Mouse (Mus musculus) MEL (cell line): Measurements from ENCODE around the gene Ptpn1. TPM values are rescaled to one million over a fixed set of nuclear protein-coding genes. Genes with fewer than 3 reads are reported as not detected.

ENCODE experiments used
- DNase-seq: peaks from one replicate; pipeline ENCODE4 v3.0.0; 2011; ENCODE audit warnings: low read depth, low spot score
- H3K27ac ChIP-seq: 2 replicates; pipeline ENCODE4 v1.5.1; 2012; ENCODE audit warnings: low read depth, mild to moderate bottlenecking, control low read depth, low read length, moderate library complexity; ENCODE audit not compliant: control insufficient read depth
- H3K27me3 ChIP-seq, 2 experiments: fragments of 150-350 bp in 1 of 2; sonication (generic) in 1 of 2; 2 replicates each; pipeline ENCODE4 v1.6.1; 2012; ENCODE audit warnings: low read length in 2 of 2, mild to moderate bottlenecking in 2 of 2, improper control_type of control experiment in 1 of 2, moderate library complexity in 1 of 2; ENCODE audit not compliant: insufficient read depth in 2 of 2, control insufficient read depth in 1 of 2
- H3K36me3 ChIP-seq, 2 experiments: 2 replicates each; pipeline ENCODE4 v1.6.1; 2012 to 2014; ENCODE audit warnings: low read length in 2 of 2, improper control_type of control experiment in 1 of 2, inconsistent platforms in 1 of 2, mild to moderate bottlenecking in 1 of 2; ENCODE audit not compliant: insufficient read depth in 2 of 2, control insufficient read depth in 1 of 2
- H3K4me1 ChIP-seq, 2 experiments: fragments of 150-350 bp in 1 of 2; sonication (generic) in 1 of 2; 2 replicates each; pipeline ENCODE4 v1.6.1; 2012; ENCODE audit warnings: low read length in 2 of 2, improper control_type of control experiment in 1 of 2, mild to moderate bottlenecking in 1 of 2; ENCODE audit not compliant: insufficient read depth in 2 of 2, control insufficient read depth in 1 of 2
- H3K4me3 ChIP-seq, 2 experiments: fragments of 150-350 bp in 1 of 2; sonication (generic) in 1 of 2; 2 replicates each; pipeline ENCODE4 v1.5.1; 2012; ENCODE audit warnings: low read depth in 2 of 2, low read length in 2 of 2, mild to moderate bottlenecking in 2 of 2, moderate library complexity in 2 of 2, control low read depth in 1 of 2, improper control_type of control experiment in 1 of 2; ENCODE audit not compliant: control insufficient read depth in 1 of 2, insufficient read depth in 1 of 2
- H3K79me2 ChIP-seq: 2 replicates; pipeline ENCODE4 v1.6.1; 2012; ENCODE audit warnings: mild to moderate bottlenecking, low read length, moderate library complexity; ENCODE audit not compliant: control insufficient read depth, poor library complexity, insufficient read depth
- H3K9ac ChIP-seq: 2 replicates; pipeline ENCODE4 v1.6.1; 2012; ENCODE audit warnings: low read depth, mild to moderate bottlenecking, control low read depth, low read length, moderate library complexity; ENCODE audit not compliant: control insufficient read depth, poor library complexity, severe bottlenecking
- H3K9me3 ChIP-seq: fragments of 150-350 bp; sonication (generic); replicated peaks from 2 replicates; pipeline ENCODE4 v1.6.1; 2012; ENCODE audit warnings: mild to moderate bottlenecking, low read length, improper control_type of control experiment, moderate library complexity; ENCODE audit not compliant: insufficient read depth
- BHLHE40 ChIP-seq: IDR thresholded peaks from 2 replicates; pipeline ENCODE4 v1.6.1; 2012; ENCODE audit warnings: low read depth, mild to moderate bottlenecking, inconsistent platforms, low read length, improper control_type of control experiment, borderline replicate concordance
- CHD2 ChIP-seq: IDR thresholded peaks from 2 replicates; pipeline ENCODE4 v1.6.1; 2011; ENCODE audit warnings: low read length, improper control_type of control experiment
- E2F4 ChIP-seq: IDR thresholded peaks from 2 replicates; pipeline ENCODE4 v1.6.1; 2011; ENCODE audit warnings: low read depth, low read length, improper control_type of control experiment, borderline replicate concordance
- EP300 ChIP-seq, 2 experiments: IDR thresholded peaks; 2 replicates each; pipeline ENCODE4 v1.6.1; 2011; ENCODE audit warnings: improper control_type of control experiment in 2 of 2, low read length in 2 of 2, low read depth in 1 of 2, mild to moderate bottlenecking in 1 of 2
- ETS1 ChIP-seq: IDR thresholded peaks from 2 replicates; pipeline ENCODE4 v1.6.1; 2012; ENCODE audit warnings: low read depth, mild to moderate bottlenecking, inconsistent platforms, low read length, improper control_type of control experiment, moderate library complexity
- GABPA ChIP-seq: IDR thresholded peaks from 2 replicates; pipeline ENCODE4 v1.6.1; 2012; ENCODE audit warnings: low read depth, mild to moderate bottlenecking, inconsistent platforms, low read length, improper control_type of control experiment, moderate library complexity
- GATA1 ChIP-seq: IDR thresholded peaks from 2 replicates; pipeline ENCODE4 v1.6.1; 2011; ENCODE audit warnings: low read depth, low read length, improper control_type of control experiment
- JUND ChIP-seq: IDR thresholded peaks from 2 replicates; pipeline ENCODE4 v1.6.1; 2011; ENCODE audit warnings: low read depth, mild to moderate bottlenecking, improper control_type of control experiment, low read length
- KAT2A ChIP-seq: conservative IDR thresholded peaks from 2 replicates; pipeline ENCODE4 v1.6.1; 2012; ENCODE audit warnings: low read depth, low read length, improper control_type of control experiment, inconsistent platforms
- MAFK ChIP-seq: IDR thresholded peaks from 2 replicates; pipeline ENCODE4 v1.6.1; 2011; ENCODE audit warnings: low read depth, mild to moderate bottlenecking, low read length, improper control_type of control experiment, borderline replicate concordance
- MAZ ChIP-seq: IDR thresholded peaks from 2 replicates; pipeline ENCODE4 v1.6.1; 2012; ENCODE audit warnings: low read depth, mild to moderate bottlenecking, inconsistent platforms, low read length, improper control_type of control experiment
- MYB ChIP-seq: IDR thresholded peaks from 2 replicates; pipeline ENCODE4 v1.6.1; 2011; ENCODE audit warnings: mild to moderate bottlenecking, low read depth, low read length, improper control_type of control experiment
- MYC ChIP-seq: IDR thresholded peaks from 2 replicates; pipeline ENCODE4 v1.6.1; 2011; ENCODE audit warnings: low read depth, mild to moderate bottlenecking, low read length, improper control_type of control experiment, moderate library complexity
- NELFE ChIP-seq: IDR thresholded peaks from 2 replicates; pipeline ENCODE4 v1.6.1; 2011; ENCODE audit warnings: low read depth, low read length, improper control_type of control experiment
- NRF1 ChIP-seq: IDR thresholded peaks from 2 replicates; pipeline ENCODE4 v1.6.1; 2014; ENCODE audit warnings: low read depth, mild to moderate bottlenecking, inconsistent platforms, low read length, improper control_type of control experiment, moderate library complexity; ENCODE audit not compliant: poor library complexity, insufficient read depth, severe bottlenecking
- POLR2AphosphoS2 ChIP-seq: IDR thresholded peaks from 2 replicates; pipeline ENCODE4 v1.6.1; 2011; ENCODE audit warnings: low read length, improper control_type of control experiment
- POLR2AphosphoS5 ChIP-seq: IDR thresholded peaks from 2 replicates; pipeline ENCODE4 v1.6.1; 2012; ENCODE audit warnings: low read depth, borderline replicate concordance, mild to moderate bottlenecking, inconsistent platforms, low read length, moderate library complexity, mixed read lengths
- RAD21 ChIP-seq: IDR thresholded peaks from 2 replicates; pipeline ENCODE4 v1.6.1; 2011; ENCODE audit warnings: mild to moderate bottlenecking, low read depth, low read length, improper control_type of control experiment
- RCOR1 ChIP-seq: IDR thresholded peaks from 2 replicates; pipeline ENCODE4 v1.6.1; 2012; ENCODE audit warnings: low read depth, mild to moderate bottlenecking, inconsistent platforms, low read length, improper control_type of control experiment
- SMC3 ChIP-seq: IDR thresholded peaks from 2 replicates; pipeline ENCODE4 v1.6.1; 2011; ENCODE audit warnings: low read depth, low read length, improper control_type of control experiment
- TAL1 ChIP-seq: IDR thresholded peaks from 2 replicates; pipeline ENCODE4 v1.6.1; 2012; ENCODE audit warnings: mild to moderate bottlenecking, inconsistent platforms, low read length, moderate library complexity, mixed read lengths
- TCF12 ChIP-seq: IDR thresholded peaks from 2 replicates; pipeline ENCODE4 v1.6.1; 2014; ENCODE audit warnings: low read depth, mild to moderate bottlenecking, inconsistent platforms, low read length, improper control_type of control experiment, moderate library complexity
- UBTF ChIP-seq: IDR thresholded peaks from 2 replicates; pipeline ENCODE4 v1.6.1; 2012; ENCODE audit warnings: low read depth, mild to moderate bottlenecking, inconsistent platforms, low read length, improper control_type of control experiment, moderate library complexity, borderline replicate concordance; ENCODE audit not compliant: insufficient read depth
- USF2 ChIP-seq, 2 experiments: IDR thresholded peaks; 2 replicates each; pipeline ENCODE4 v1.6.1; 2011 to 2012; ENCODE audit warnings: improper control_type of control experiment in 2 of 2, low read length in 2 of 2, borderline replicate concordance in 1 of 2, inconsistent platforms in 1 of 2, low read depth in 1 of 2, mild to moderate bottlenecking in 1 of 2; ENCODE audit not compliant: insufficient read depth in 1 of 2
- ZMIZ1 ChIP-seq: IDR thresholded peaks from 2 replicates; pipeline ENCODE4 v1.6.1; 2012; ENCODE audit warnings: low read depth, mild to moderate bottlenecking, inconsistent platforms, low read length, improper control_type of control experiment, moderate library complexity
- polyA plus RNA-seq, 2 experiments: library from polyadenylated mRNA; stranded (reverse) in 1 of 2; unstranded in 1 of 2; fragments of >175 nt in 1 of 2; fragments of >200 nt in 1 of 2; gene quantifications; 2 replicates each; pipeline versions ENCODE4 v1.2.1 to v1.2.4; 2012; ENCODE audit warnings: low replicate concordance in 2 of 2, low read depth in 1 of 2; ENCODE audit not compliant: insufficient read length in 2 of 2, insufficient read depth in 1 of 2, missing spikeins in 1 of 2
- total RNA-seq: library from RNA; depleted of rRNA; stranded (reverse); fragments of 300-350 nt; gene quantifications from 2 replicates; pipeline ENCODE4 v1.2.3, GENCODE M21; 2012

The Ptpn1 gene
- total and polyA plus RNA-seq, 3 experiments: 55.3 to 62.9 TPM; not detected in 1

GRCm38 (mm10) chr2:167951301-167952211 lies 19.7 kb downstream of the Ptpn1 start:
- Histone ChIP-seq H3K4me3 (no peak overlapping the region), H3K36me3 (no peaks in the 10 kb centered on the region), H3K9ac (no peak overlapping the region), H3K27ac (no peak overlapping the region), H3K9me3 (no peaks in the 10 kb centered on the region), H3K79me2 (peaks cover 18% of the 10 kb centered on the region), H3K4me1 (peaks cover 0 to 3% of the 10 kb centered on the region in 2 experiments; a peak in 3 of 4 replicates), H3K27me3 (no peaks in the 10 kb centered on the region)
- DNase-seq: no peak
- TF ChIP-seq SMC3: no peak
- no peak for TF ChIP-seq GATA1
- no peak for TF ChIP-seq RAD21
- no peak for TF ChIP-seq KAT2A
- TF ChIP-seq JUND: no peak
- TF ChIP-seq UBTF: no peak
- no peak for TF ChIP-seq RCOR1
- TF ChIP-seq ETS1: no peak
- TF ChIP-seq TCF12: no peak
- no peak for TF ChIP-seq USF2 (IDR thresholded peaks at IDR 0.05; ENCODE audit: borderline replicate concordance in 1 of 2, insufficient read depth in 1 of 2, low read depth in 1 of 2, low read length in 2 of 2)
- no peak for TF ChIP-seq POLR2AphosphoS2
- TF ChIP-seq POLR2AphosphoS5: no peak
- TF ChIP-seq EP300 (IDR thresholded peaks at IDR 0.05; ENCODE audit: low read depth in 1 of 2, low read length in 2 of 2): no peak
- no peak for TF ChIP-seq TAL1
- TF ChIP-seq CHD2: no peak
- no peak for TF ChIP-seq BHLHE40

- Histone ChIP-seq H3K79me2 (peaks cover 12% of the 10 kb centered on the region), H3K27ac (no peak overlapping the region), H3K4me1 (peaks cover 0 to 3% of the 10 kb centered on the region in 2 experiments; a peak in 1 of 4 replicates), H3K36me3 (no peaks in the 10 kb centered on the region), H3K9ac (no peak overlapping the region), H3K27me3 (no peaks in the 10 kb centered on the region), H3K9me3 (no peaks in the 10 kb centered on the region), H3K4me3 (no peak overlapping the region)
- TF ChIP-seq NRF1 (no peak), TAL1 (no peak), GATA1 (no peak), MAFK (no peak), USF2 (IDR thresholded peaks at IDR 0.05; ENCODE audit: borderline replicate concordance in 1 of 2, insufficient read depth in 1 of 2, low read depth in 1 of 2, low read length in 2 of 2) (no peak), POLR2AphosphoS2 (no peak), UBTF (no peak), MYC (no peak), ZMIZ1 (no peak), ETS1 (no peak), MAZ (no peak), GABPA (no peak), RCOR1 (no peak), MYB (no peak), NELFE (no peak), TCF12 (no peak), E2F4 (no peak)
- DNase-seq: no peak
Measured at GRCm38 (mm10) chr2:167953819-167954218, 22.0 kb downstream of the Ptpn1 start.
